Mouse (Mus musculus) heart, embryonic 12.5 days (tissue): ENCODE measurements around the gene Rfx8. TPM values are rescaled to one million over a fixed set of nuclear protein-coding genes. Genes with fewer than 3 reads are reported as not detected.
"Not testable (repeated sequence)": the region's sequence is repeated elsewhere in the genome, so short reads cannot be mapped to it uniquely, and the experiment has no call there.

Experiments
- ATAC-seq: fragments of 200-750 bp; cut with Nextera tagmentation; 2 replicates; pipeline ENCODE4 v1.8.0; 2017; ENCODE audit warnings: moderate TSS enrichment, moderate library complexity; ENCODE audit not compliant: insufficient number of reproducible peaks, low FRiP score
- H3K27ac ChIP-seq: fragments of 300-500 bp; sonication (generic); 2 replicates; pipeline ENCODE4 v1.5.1; 2016; ENCODE audit warnings: mild to moderate bottlenecking, moderate library complexity; ENCODE audit not compliant: poor library complexity, severe bottlenecking
- H3K27me3 ChIP-seq: fragments of 300-500 bp; sonication (generic); replicated peaks from 2 replicates; pipeline ENCODE4 v1.6.1; 2016; ENCODE audit warnings: mild to moderate bottlenecking, moderate library complexity
- H3K36me3 ChIP-seq: fragments of 300-500 bp; sonication (generic); 2 replicates; pipeline ENCODE4 v1.6.1; 2016; ENCODE audit warnings: mild to moderate bottlenecking, moderate library complexity
- H3K4me1 ChIP-seq: fragments of 300-500 bp; sonication (generic); replicated peaks from 2 replicates; pipeline ENCODE4 v1.6.1; 2016; ENCODE audit warnings: mild to moderate bottlenecking
- H3K4me2 ChIP-seq: fragments of 300-500 bp; sonication (generic); 2 replicates; pipeline ENCODE4 v1.6.1; 2016; ENCODE audit warnings: mild to moderate bottlenecking, moderate library complexity
- H3K4me3 ChIP-seq: fragments of 300-500 bp; sonication (generic); 2 replicates; pipeline ENCODE4 v1.5.1; 2016; ENCODE audit warnings: mild to moderate bottlenecking
- H3K9ac ChIP-seq: fragments of 300-500 bp; sonication (generic); 2 replicates; pipeline ENCODE4 v1.6.1; 2016; ENCODE audit warnings: mild to moderate bottlenecking, moderate library complexity
- H3K9me3 ChIP-seq: fragments of 300-500 bp; sonication (generic); replicated peaks from 2 replicates; pipeline ENCODE4 v1.6.1; 2016; ENCODE audit warnings: mild to moderate bottlenecking, moderate library complexity
- WGBS: fragments of 180-500 bp; shearing (Covaris S2); methylation state at CpG from one replicate; pipeline ENCODE4 v1.1.7; 2016; 5-methylcytosine and 5-hydroxymethylcytosine counted together
- polyA plus RNA-seq: library from polyadenylated mRNA; unstranded; fragments of >200 nt; fragmentation: Nextera tagmentation; extraction: Ambion mirVana; gene quantifications from 2 replicates; pipeline ENCODE4 v1.2.1, GENCODE M21; 2016

The Rfx8 gene
- polyA plus RNA-seq, 1 experiment from 2014 or later, result 1.2 TPM

GRCm38 (mm10) chr1:39666751-39667252, 54.0 kb downstream of the Rfx8 start:
- Histone ChIP-seq H3K9ac (no peak overlapping the region), H3K4me1 (0 out of 2 replicates have a peak, but pooled peaks cover 5% of the 10 kb centered on the region), H3K9me3 (peaks cover 4% of the 10 kb centered on the region; the same call in 1 of the 2 replicates), H3K36me3 (no peaks in the 10 kb centered on the region), H3K4me3 (no peak overlapping the region), H3K4me2 (no peak overlapping the region), H3K27ac (no peak overlapping the region), H3K27me3 (no peaks in the 10 kb centered on the region; the same call in 1 of the 2 replicates)
- ATAC-seq, result no peak
- 84% methylated on average over 12 of the region's 12 CpGs for WGBS

GRCm38 (mm10) chr1:39664039-39664625, 56.7 kb downstream of the Rfx8 start:
- Histone ChIP-seq H3K4me3 (no peak overlapping the region), H3K9ac (no peak overlapping the region), H3K27me3 (no peaks in the 10 kb centered on the region; the same call in 1 of the 2 replicates), H3K36me3 (no peaks in the 10 kb centered on the region), H3K27ac (no peak overlapping the region), H3K4me1 (no peaks in the 10 kb centered on the region), H3K4me2 (no peak overlapping the region), H3K9me3 (0 out of 2 replicates have a peak, but pooled peaks cover 2% of the 10 kb centered on the region)
- no peak for ATAC-seq
- WGBS, result 84% methylated on average over 7 of the region's 7 CpGs

- ATAC-seq, result no peak
- H3K9me3 ChIP-seq, result peaks cover 8% of the 10 kb centered on the region; the same call in 1 of the 2 replicates
- H3K4me1 ChIP-seq, result no peaks in the 10 kb centered on the region
- no peak overlapping the region for H3K9ac ChIP-seq
- no peaks in the 10 kb centered on the region for H3K27me3 ChIP-seq
- H3K27ac ChIP-seq, result no peak overlapping the region
- WGBS, result 83% methylated on average over 4 of the region's 4 CpGs
- no peak overlapping the region for H3K4me2 ChIP-seq
- H3K36me3 ChIP-seq, result no peaks in the 10 kb centered on the region
- no peak overlapping the region for H3K4me3 ChIP-seq
Observed at GRCm38 (mm10) chr1:39663050-39663449, 57.7 kb downstream of the Rfx8 start.

- Histone ChIP-seq H3K4me1 (no peaks in the 10 kb centered on the region), H3K9ac (no peak overlapping the region), H3K4me2 (no peak overlapping the region), H3K36me3 (no peaks in the 10 kb centered on the region), H3K27ac (no peak overlapping the region), H3K9me3 (peaks cover 8% of the 10 kb centered on the region; the same call in 1 of the 2 replicates), H3K27me3 (peaks cover 10% of the 10 kb centered on the region), H3K4me3 (no peak overlapping the region)
- no peak for ATAC-seq
- 74% methylated on average over 6 of the region's 6 CpGs for WGBS
Observed at GRCm38 (mm10) chr1:39656976-39657529, 63.7 kb downstream of the Rfx8 start.

GRCm38 (mm10) chr1:39654901-39655300, 65.9 kb downstream of the Rfx8 start:
- not testable (repeated sequence) for H3K27ac ChIP-seq, H3K4me1 ChIP-seq, H3K4me3 ChIP-seq, H3K4me2 ChIP-seq, H3K9ac ChIP-seq, H3K9me3 ChIP-seq, H3K36me3 ChIP-seq, ATAC-seq
- peaks cover 27% of the 10 kb centered on the region for H3K27me3 ChIP-seq
- WGBS, result 85% methylated on average over 18 of the region's 18 CpGs

GRCm38 (mm10) chr1:39653028-39653427, 67.8 kb downstream of the Rfx8 start:
- Histone ChIP-seq H3K36me3 (no peaks in the 10 kb centered on the region), H3K4me1 (peaks cover 12% of the 10 kb centered on the region), H3K4me3 (no peak overlapping the region), H3K4me2 (no peak overlapping the region), H3K27me3 (peaks cover 42% of the 10 kb centered on the region), H3K9me3 (no peaks in the 10 kb centered on the region), H3K27ac (no peak overlapping the region), H3K9ac (no peak overlapping the region)
- 78% methylated on average over 4 of the region's 4 CpGs for WGBS
- no peak for ATAC-seq

GRCm38 (mm10) chr1:39651241-39651548, 69.6 kb downstream of the Rfx8 start, which contains the start of gene Creg2:
TSS of gene Creg2 (minus strand) at chr1:39651474.
- H3K4me1 ChIP-seq, result peaks cover 12% of the 10 kb centered on the region
- no peaks in the 10 kb centered on the region for H3K36me3 ChIP-seq
- no peaks in the 10 kb centered on the region for H3K9me3 ChIP-seq
- no peak within 1 kb of the TSS for H3K27ac ChIP-seq
- peaks cover 53% of the 10 kb centered on the region for H3K27me3 ChIP-seq
- H3K9ac ChIP-seq, result peak within 1 kb of the TSS; percentile 64
- H3K4me2 ChIP-seq, result peak within 1 kb of the TSS; percentile 99
- WGBS, result 37% methylated on average over 9 of the region's 9 CpGs
- H3K4me3 ChIP-seq, result peak within 1 kb of the TSS; percentile 58
- no peak for ATAC-seq

- Histone ChIP-seq H3K9me3 (no peaks in the 10 kb centered on the region), H3K27me3 (peaks cover 53% of the 10 kb centered on the region), H3K4me2 (peak overlapping the region; percentile 99), H3K4me3 (peak overlapping the region; percentile 58), H3K36me3 (no peaks in the 10 kb centered on the region), H3K9ac (peak overlapping the region; percentile 64), H3K4me1 (peaks cover 12% of the 10 kb centered on the region), H3K27ac (no peak overlapping the region)
- whole genome bisulfite sequencing, result 1% methylated on average over 73 of the region's 73 CpGs
- ATAC-seq, result peak; percentile 55
Observed at GRCm38 (mm10) chr1:39650435-39651240, 70.2 kb downstream of the Rfx8 start.

GRCm38 (mm10) chr1:39649691-39650434, 70.9 kb downstream of the Rfx8 start:
- no peak overlapping the region for H3K27ac ChIP-seq
- H3K36me3 ChIP-seq, result no peaks in the 10 kb centered on the region
- H3K4me1 ChIP-seq, result peaks cover 12% of the 10 kb centered on the region
- peaks cover 53% of the 10 kb centered on the region for H3K27me3 ChIP-seq
- peak overlapping the region; percentile 64; the same call in 1 of the 2 replicates for H3K9ac ChIP-seq
- ATAC-seq, result no peak
- H3K4me3 ChIP-seq, result peak overlapping the region; percentile 58
- H3K4me2 ChIP-seq, result peak overlapping the region; percentile 99
- 22% methylated on average over 17 of the region's 17 CpGs for WGBS
- no peaks in the 10 kb centered on the region for H3K9me3 ChIP-seq

GRCm38 (mm10) chr1:39648584-39648983, 72.2 kb downstream of the Rfx8 start:
- no peak overlapping the region for H3K9ac ChIP-seq
- no peak overlapping the region for H3K4me2 ChIP-seq
- H3K4me3 ChIP-seq, result no peak overlapping the region
- peaks cover 53% of the 10 kb centered on the region for H3K27me3 ChIP-seq
- WGBS, result 85% methylated on average over 7 of the region's 7 CpGs
- no peaks in the 10 kb centered on the region for H3K36me3 ChIP-seq
- ATAC-seq, result no peak
- H3K27ac ChIP-seq, result no peak overlapping the region
- H3K4me1 ChIP-seq, result peaks cover 12% of the 10 kb centered on the region
- no peaks in the 10 kb centered on the region for H3K9me3 ChIP-seq
